Mouse (Mus musculus) C2C12 (cell line): ENCODE results near the gene Stx11.

Experiments
- CEBPB ChIP-seq: IDR thresholded peaks from one replicate; pipeline ENCODE4 v1.6.1; 2011; ENCODE audit warnings: low read depth, mild to moderate bottlenecking, control low read depth, moderate library complexity
- CTCF ChIP-seq: IDR thresholded peaks from one replicate; pipeline ENCODE4 v1.5.1; 2011; ENCODE audit not compliant: control insufficient read depth, insufficient read depth, insufficient read length
- FOSL1 ChIP-seq: IDR thresholded peaks from one replicate; pipeline ENCODE4 v1.8.0; 2011; ENCODE audit warnings: mild to moderate bottlenecking, low read length; ENCODE audit not compliant: poor library complexity, insufficient read depth, severe bottlenecking
- MAX ChIP-seq: IDR thresholded peaks from one replicate; pipeline ENCODE4 v1.6.1; 2011; ENCODE audit warnings: mild to moderate bottlenecking, control low read depth
- MYOD1 ChIP-seq: IDR thresholded peaks from one replicate; pipeline ENCODE4 v1.6.1; 2011; ENCODE audit warnings: low read depth; ENCODE audit not compliant: control insufficient read depth, insufficient read length
- MYOG ChIP-seq: IDR thresholded peaks from one replicate; pipeline ENCODE4 v1.6.1; 2011; ENCODE audit not compliant: control insufficient read depth, insufficient read length; ENCODE audit errors: extremely low read depth
- USF1 ChIP-seq: IDR thresholded peaks from one replicate; pipeline ENCODE4 v1.6.1; 2011; ENCODE audit warnings: low read depth, mild to moderate bottlenecking, control low read depth, moderate library complexity

GRCm38 (mm10) chr10:12983516-12983915, 19.4 kb upstream of the Stx11 start:
- TF ChIP-seq CTCF (no peak), MYOG (no peak), USF1 (no peak), MAX (no peak), CEBPB (no peak), FOSL1 (no peak), MYOD1 (no peak)
